Mouse (Mus musculus) gastrocnemius, postnatal 4 days (tissue): ENCODE measurements at regions not wholly inside any gene's neighbourhood (a gene's known extent, or its start where the extent isn't known, plus 50 kb on each side); places are given as distances from the start of the nearest gene placed in this dataset.

Experiments used
- DNase-seq, 2 experiments: peaks; one replicate each; pipeline ENCODE4 v3.0.0; 2021 to 2022; ENCODE audit warnings: low spot score in 2 of 2, mixed read lengths in 2 of 2

- DNase-seq, result no peak
Measured at GRCm38 (mm10) chr13:53055697-53056096, 74.8 kb upstream of the Nfil3 start.

- no peak for DNase-seq
Measured at GRCm38 (mm10) chr13:53053211-53053610, 72.3 kb upstream of the Nfil3 start.

GRCm38 (mm10) chr13:53052806-53053205, 71.9 kb upstream of the Nfil3 start:
- DNase-seq, result no peak

GRCm38 (mm10) chr13:53052188-53052587, 71.3 kb upstream of the Nfil3 start:
- DNase-seq, result no peak

GRCm38 (mm10) chr13:53051386-53051785, 70.5 kb upstream of the Nfil3 start:
- DNase-seq, result no peak

GRCm38 (mm10) chr13:53049176-53049575, 68.3 kb upstream of the Nfil3 start:
- DNase-seq, result no peak

- peak in 1 of 2 experiments; percentile 52 for DNase-seq
Measured at GRCm38 (mm10) chr13:53033189-53033943, 52.5 kb upstream of the Nfil3 start.
